ENCODE assay signal across 9 mouse cellular contexts in the genomic region with DNA sequence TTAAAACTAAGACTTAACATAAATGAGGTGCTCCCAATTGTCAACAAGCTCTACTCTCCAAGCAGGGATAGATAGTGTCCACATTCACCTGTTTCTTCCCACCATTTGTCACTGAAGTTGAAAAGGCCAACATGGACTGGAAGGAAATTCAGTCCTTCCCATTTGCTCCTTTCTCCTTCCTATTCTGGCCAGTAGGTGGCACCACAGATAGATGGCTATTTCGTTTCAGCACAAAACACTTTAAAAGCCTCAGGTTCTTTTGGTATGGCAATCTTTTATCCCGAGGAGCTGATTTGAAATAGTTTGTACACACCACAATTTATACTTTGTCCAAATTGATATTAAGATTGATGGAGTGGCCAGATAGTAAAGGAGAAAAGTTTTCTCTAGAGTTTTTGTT. TPM values are rescaled to one million over a fixed set of nuclear protein-coding genes. Genes with fewer than 3 reads are reported as not detected.
DNase-seq lines count a peak whose midpoint lies in the region; ATAC-seq lines count a peak whose summit lies in the region.
"Had no signal": no experiment of that assay in that cellular context is flagged by ENCODE, and none has a peak within 500 bp of the region (broad histone marks: within the 10 kb centered on the region; RNA-seq: fewer than 3 reads in every experiment).

No protein-coding gene starts in this region.

- H3K36me3 ChIP-seq in midbrain, embryonic 10.5 days, result no peaks in the 10 kb centered on the region
- no peaks in the 10 kb centered on the region for H3K36me3 ChIP-seq in midbrain, embryonic 13.5 days
- H3K36me3 ChIP-seq: lung, embryonic 15.5 days had no signal

- no peak overlapping the region for H3K4me3 ChIP-seq in midbrain, embryonic 10.5 days
- H3K4me3 ChIP-seq in midbrain, embryonic 13.5 days (replicated peaks), result no peak overlapping the region
- H3K4me3 ChIP-seq: lung, embryonic 15.5 days had no signal

- H3K27ac ChIP-seq in midbrain, embryonic 10.5 days (replicated peaks), result no peak overlapping the region
- no peak overlapping the region for H3K27ac ChIP-seq in midbrain, embryonic 13.5 days
- H3K27ac ChIP-seq: lung, embryonic 15.5 days had no signal

- H3K27me3 ChIP-seq in midbrain, embryonic 10.5 days (ENCODE audit: low read depth, poor library complexity, severe bottlenecking), result peaks cover 65% of the 10 kb centered on the region
- peaks cover 3% of the 10 kb centered on the region; the same call in 1 of the 2 replicates for H3K27me3 ChIP-seq in midbrain, embryonic 13.5 days
- H3K27me3 ChIP-seq: lung, embryonic 15.5 days had no signal

- H3K4me2 ChIP-seq in midbrain, embryonic 13.5 days (replicated peaks), result no peak overlapping the region
- H3K4me2 ChIP-seq: lung, embryonic 15.5 days had no signal

- no peak overlapping the region for H3K9ac ChIP-seq in midbrain, embryonic 13.5 days (replicated peaks)
- H3K9ac ChIP-seq: lung, embryonic 15.5 days had no signal

- no peaks in the 10 kb centered on the region for H3K4me1 ChIP-seq in midbrain, embryonic 10.5 days
- no peaks in the 10 kb centered on the region for H3K4me1 ChIP-seq in midbrain, embryonic 13.5 days (replicated peaks)
- H3K4me1 ChIP-seq: lung, embryonic 15.5 days had no signal

- WGBS in midbrain, embryonic 10.5 days, result 30% methylated on average over 2 of the region's 2 CpGs
- 26% methylated on average over 2 of the region's 2 CpGs for WGBS in midbrain, embryonic 13.5 days

- no peaks in the 10 kb centered on the region for H3K9me3 ChIP-seq in midbrain, embryonic 10.5 days (replicated peaks)
- H3K9me3 ChIP-seq in midbrain, embryonic 13.5 days, result no peaks in the 10 kb centered on the region
- H3K9me3 ChIP-seq: lung, embryonic 15.5 days had no signal

- no peak for ATAC-seq in cerebellum, adult (ENCODE audit: insufficient number of reproducible peaks, low FRiP score, low TSS enrichment)
- no peak for ATAC-seq in midbrain, embryonic 13.5 days

- peak; percentile 43 to 63 for DNase-seq in cerebellum, adult 18-20 months
- DNase-seq in midbrain, embryonic 10.5 days (ENCODE audit: low spot score), result peak; percentile 16
- peak; percentile 63 for DNase-seq in adrenal gland, postnatal 14 days
- peak; percentile 2 for DNase-seq in fibroblast of lung, adult 2 months (ENCODE audit: low read depth)
- peak; percentile 17 to 57 for DNase-seq in left cerebral cortex, postnatal 25 days (ENCODE audit: low spot score in 2 of 2)
- peak; percentile 18 for DNase-seq in right cerebral cortex, postnatal 4 days

- intact Hi-C loops in left cerebral cortex, postnatal 25 days (cut with DNase I), result loop anchor here (5.0 kb wide), 1 partner anchor 828 kb away; no protein-coding TSS in a partner anchor

RNA-seq across cellular contexts. Expression of a gene that starts 21.7 kb away (rescaled TPM):
- 0.58 and 0.86 TPM in 2 replicates for polyA plus RNA-seq in midbrain, embryonic 10.5 days (2016; fragmentation: Nextera tagmentation; extraction: Ambion mirVana)
- polyA plus RNA-seq in midbrain, embryonic 13.5 days (2015; fragmentation: Nextera tagmentation; extraction: Ambion mirVana), result 12.1 and 12.3 TPM in 2 replicates
- 11.0 and 11.2 TPM in 2 replicates for total RNA-seq in adrenal gland, postnatal 14 days (2021)
- total RNA-seq in left cerebral cortex, postnatal 25 days (2021), result 10 to 100 TPM; 28.8 to 29.8 TPM

Comparison
In these comparisons a context has a peak if more than half of its experiments do, and no peak if none do; other contexts are left out.
1. DNase-seq: peak in every context shown above with its lines; median percentile 63 in adrenal gland, postnatal 14 days; 53 in cerebellum, adult 18-20 months; 37 in left cerebral cortex, postnatal 25 days; 18 in right cerebral cortex, postnatal 4 days; 16 in midbrain, embryonic 10.5 days; 2 in fibroblast of lung, adult 2 months.